Mouse (Mus musculus) intestine, embryonic 14.5 days (tissue): ENCODE results near the gene Wbp1l. TPM values are rescaled to one million over a fixed set of nuclear protein-coding genes. Genes with fewer than 3 reads are reported as not detected.

Source experiments
- ATAC-seq: fragments of 200-750 bp; cut with Nextera tagmentation; replicated peaks from 2 replicates; pipeline ENCODE4 v1.8.0; 2017; ENCODE audit warnings: low read depth, moderate number of reproducible peaks, moderate TSS enrichment, moderate library complexity; ENCODE audit not compliant: low FRiP score, low TSS enrichment
- DNase-seq: peaks from one replicate; pipeline ENCODE4 v3.0.0-alpha.2; 2018; ENCODE audit warnings: low spot score
- H3K27ac ChIP-seq: fragments of 300-500 bp; sonication (generic); 2 replicates; pipeline ENCODE4 v1.5.1; 2014; ENCODE audit warnings: low read depth, mild to moderate bottlenecking, control low read depth
- H3K27me3 ChIP-seq: fragments of 300-500 bp; sonication (generic); replicated peaks from 2 replicates; pipeline ENCODE4 v1.6.1; 2014; ENCODE audit warnings: low read length, control low read depth; ENCODE audit not compliant: control insufficient read depth, insufficient read depth
- H3K36me3 ChIP-seq: fragments of 300-500 bp; sonication (generic); 2 replicates; pipeline ENCODE4 v1.6.1; 2014; ENCODE audit warnings: low read length, control low read depth; ENCODE audit not compliant: control insufficient read depth, insufficient read depth
- H3K4me1 ChIP-seq: fragments of 300-500 bp; sonication (generic); replicated peaks from 2 replicates; pipeline ENCODE4 v1.6.1; 2014; ENCODE audit warnings: low read length, control low read depth, mixed read lengths; ENCODE audit not compliant: control insufficient read depth, insufficient read depth
- H3K4me2 ChIP-seq: fragments of 300-500 bp; sonication (generic); 2 replicates; pipeline ENCODE4 v1.6.1; 2014; ENCODE audit warnings: low read length
- H3K4me3 ChIP-seq: fragments of 300-500 bp; sonication (generic); 2 replicates; pipeline ENCODE4 v1.5.1; 2014; ENCODE audit warnings: low read depth, low read length, control low read depth, mixed read lengths
- H3K9ac ChIP-seq: fragments of 300-500 bp; sonication (generic); 2 replicates; pipeline ENCODE4 v1.6.1; 2014; ENCODE audit warnings: mild to moderate bottlenecking, low read length
- H3K9me3 ChIP-seq: fragments of 300-500 bp; sonication (generic); 2 replicates; pipeline ENCODE4 v1.6.1; 2016; ENCODE audit warnings: low read length, control low read depth; ENCODE audit not compliant: control insufficient read depth
- WGBS: fragments of 180-500 bp; shearing (Covaris S2); extraction: QIAGEN DNeasy Blood & Tissue Kit; methylation state at CpG from one replicate; pipeline ENCODE4 v1.1.7; 2014; 5-methylcytosine and 5-hydroxymethylcytosine counted together
- polyA plus RNA-seq: library from polyadenylated mRNA; unstranded; fragments of >200 nt; fragmentation: Nextera tagmentation; extraction: Ambion mirVana; gene quantifications from 2 replicates; pipeline ENCODE4 v1.2.1, GENCODE M21; 2014

Wbp1l gene
- polyA plus RNA-seq, 1 experiment from 2014 or later = 40.2 TPM

GRCm38 (mm10) chr19:46690387-46690786, 91.5 kb downstream of the Wbp1l start:
- Histone ChIP-seq H3K9ac (peak overlapping the region; percentile 82), H3K27ac (peak overlapping the region; percentile 69; the same call in 1 of the 2 replicates), H3K4me1 (peaks cover 4% of the 10 kb centered on the region; the same call in 1 of the 2 replicates), H3K27me3 (no peaks in the 10 kb centered on the region), H3K36me3 (no peaks in the 10 kb centered on the region), H3K4me2 (peak overlapping the region; percentile 68), H3K4me3 (peak overlapping the region; percentile 68), H3K9me3 (no peaks in the 10 kb centered on the region)
- no peak for DNase-seq
- 75% methylated on average over 11 of the region's 11 CpGs for WGBS
- ATAC-seq = 0 out of 2 replicates have a peak, but pooled peaks have one; percentile 8

GRCm38 (mm10) chr19:46691078-46691477, 92.2 kb downstream of the Wbp1l start:
- DNase-seq (no peak), ATAC-seq (no peak)
- Histone ChIP-seq H3K27me3 (no peaks in the 10 kb centered on the region), H3K4me2 (no peak overlapping the region), H3K9me3 (no peaks in the 10 kb centered on the region), H3K4me3 (no peak overlapping the region), H3K9ac (no peak overlapping the region), H3K36me3 (no peaks in the 10 kb centered on the region), H3K27ac (no peak overlapping the region), H3K4me1 (peaks cover 4% of the 10 kb centered on the region; the same call in 1 of the 2 replicates)
- 71% methylated on average over 2 of the region's 2 CpGs for WGBS

- 89% methylated on average over 4 of the region's 4 CpGs for WGBS
- H3K27me3 ChIP-seq = no peaks in the 10 kb centered on the region
- no peaks in the 10 kb centered on the region for H3K36me3 ChIP-seq
- DNase-seq = no peak
- H3K4me2 ChIP-seq = no peak overlapping the region
- no peak for ATAC-seq
- no peak overlapping the region for H3K9ac ChIP-seq
- H3K27ac ChIP-seq = no peak overlapping the region
- no peak overlapping the region for H3K4me3 ChIP-seq
- H3K4me1 ChIP-seq = peaks cover 4% of the 10 kb centered on the region; the same call in 1 of the 2 replicates
- no peaks in the 10 kb centered on the region for H3K9me3 ChIP-seq
Observed at GRCm38 (mm10) chr19:46693146-46693545, 94.3 kb downstream of the Wbp1l start.

GRCm38 (mm10) chr19:46696482-46696881, 97.6 kb downstream of the Wbp1l start:
- Histone ChIP-seq H3K4me1 (no peaks in the 10 kb centered on the region), H3K9ac (no peak overlapping the region), H3K4me3 (no peak overlapping the region), H3K27ac (no peak overlapping the region), H3K36me3 (peaks cover 11% of the 10 kb centered on the region), H3K4me2 (no peak overlapping the region), H3K9me3 (no peaks in the 10 kb centered on the region), H3K27me3 (no peaks in the 10 kb centered on the region)
- ATAC-seq (no peak), DNase-seq (no peak)
- 94% methylated on average over 8 of the region's 8 CpGs for WGBS

- peaks cover 11% of the 10 kb centered on the region for H3K36me3 ChIP-seq
- H3K4me1 ChIP-seq = no peaks in the 10 kb centered on the region
- H3K4me3 ChIP-seq = no peak overlapping the region
- ATAC-seq (no peak), DNase-seq (no peak)
- no peak overlapping the region for H3K27ac ChIP-seq
- H3K9me3 ChIP-seq = no peaks in the 10 kb centered on the region
- H3K27me3 ChIP-seq = no peaks in the 10 kb centered on the region
- H3K9ac ChIP-seq = no peak overlapping the region
- no peak overlapping the region for H3K4me2 ChIP-seq
- 94% methylated on average over 7 of the region's 7 CpGs for WGBS
Observed at GRCm38 (mm10) chr19:46696943-46697342, 98.1 kb downstream of the Wbp1l start.

GRCm38 (mm10) chr19:46697840-46698517, 99.1 kb downstream of the Wbp1l start:
- Histone ChIP-seq H3K27ac (no peak overlapping the region), H3K4me2 (no peak overlapping the region), H3K9ac (no peak overlapping the region), H3K36me3 (peaks cover 15% of the 10 kb centered on the region), H3K9me3 (no peaks in the 10 kb centered on the region), H3K27me3 (no peaks in the 10 kb centered on the region), H3K4me1 (no peaks in the 10 kb centered on the region), H3K4me3 (no peak overlapping the region)
- 60% methylated on average over 19 of the region's 19 CpGs for WGBS
- no peak for ATAC-seq
- no peak for DNase-seq

GRCm38 (mm10) chr19:46699011-46699481, 100.2 kb downstream of the Wbp1l start:
- peaks cover 15% of the 10 kb centered on the region for H3K36me3 ChIP-seq
- H3K4me2 ChIP-seq = no peak overlapping the region
- H3K27ac ChIP-seq = no peak overlapping the region
- H3K27me3 ChIP-seq = no peaks in the 10 kb centered on the region
- H3K4me1 ChIP-seq = no peaks in the 10 kb centered on the region
- H3K4me3 ChIP-seq = no peak overlapping the region
- no peak for ATAC-seq
- WGBS = 70% methylated on average over 10 of the region's 10 CpGs
- DNase-seq = no peak
- no peak overlapping the region for H3K9ac ChIP-seq
- no peaks in the 10 kb centered on the region for H3K9me3 ChIP-seq

GRCm38 (mm10) chr19:46701156-46701555, 102.3 kb downstream of the Wbp1l start:
- no peak overlapping the region for H3K4me3 ChIP-seq
- no peak overlapping the region for H3K9ac ChIP-seq
- no peak overlapping the region for H3K27ac ChIP-seq
- DNase-seq (no peak), ATAC-seq (no peak)
- H3K9me3 ChIP-seq = no peaks in the 10 kb centered on the region
- H3K36me3 ChIP-seq = peaks cover 15% of the 10 kb centered on the region
- H3K27me3 ChIP-seq = no peaks in the 10 kb centered on the region
- H3K4me2 ChIP-seq = no peak overlapping the region
- WGBS = 80% methylated on average over 9 of the region's 9 CpGs
- no peaks in the 10 kb centered on the region for H3K4me1 ChIP-seq
